Mouse (Mus musculus) heart, embryonic 11.5 days (tissue): ENCODE measurements around the gene Klhl10. TPM values are rescaled to one million over a fixed set of nuclear protein-coding genes. Genes with fewer than 3 reads are reported as not detected.
A peak's percentile ranks its signal among the peaks of the same experiment; 100 is the strongest.

ENCODE experiments used
- ATAC-seq: fragments of 200-750 bp; cut with Nextera tagmentation; replicated peaks from 2 replicates; pipeline ENCODE4 v1.8.0; 2017; ENCODE audit warnings: moderate library complexity; ENCODE audit not compliant: insufficient number of reproducible peaks, low FRiP score, low TSS enrichment
- H3K27ac ChIP-seq: fragments of 300-500 bp; sonication (generic); 2 replicates; pipeline ENCODE4 v1.5.1; 2014; ENCODE audit warnings: mild to moderate bottlenecking, low read depth, low read length
- H3K27me3 ChIP-seq: fragments of 300-500 bp; sonication (generic); 2 replicates; pipeline ENCODE4 v1.6.1; 2014; ENCODE audit warnings: mild to moderate bottlenecking, low read length, mixed read lengths; ENCODE audit not compliant: control insufficient read depth, insufficient read depth
- H3K36me3 ChIP-seq: fragments of 300-500 bp; sonication (generic); 2 replicates; pipeline ENCODE4 v1.6.1; 2014; ENCODE audit warnings: mild to moderate bottlenecking, low read length, moderate library complexity, mixed read lengths; ENCODE audit not compliant: control insufficient read depth, insufficient read depth
- H3K4me1 ChIP-seq: fragments of 300-500 bp; sonication (generic); 2 replicates; pipeline ENCODE4 v1.6.1; 2014; ENCODE audit warnings: low read length; ENCODE audit not compliant: control insufficient read depth, insufficient read depth
- H3K4me2 ChIP-seq: fragments of 300-500 bp; sonication (generic); 2 replicates; pipeline ENCODE4 v1.6.1; 2014; ENCODE audit warnings: mild to moderate bottlenecking, moderate library complexity
- H3K4me3 ChIP-seq: fragments of 300-500 bp; sonication (generic); 2 replicates; pipeline ENCODE4 v1.5.1; 2014; ENCODE audit warnings: low read depth, low read length
- H3K9ac ChIP-seq: fragments of 300-500 bp; sonication (generic); 2 replicates; pipeline ENCODE4 v1.6.1; 2014; ENCODE audit warnings: mild to moderate bottlenecking, low read depth, low read length, moderate library complexity
- H3K9me3 ChIP-seq: fragments of 300-500 bp; sonication (generic); replicated peaks from 2 replicates; pipeline ENCODE4 v1.6.1; 2016; ENCODE audit warnings: low read length; ENCODE audit not compliant: control insufficient read depth
- WGBS: fragments of 180-500 bp; shearing (Covaris S2); extraction: QIAGEN DNeasy Blood & Tissue Kit; methylation state at CpG from one replicate; pipeline ENCODE4 v1.1.7; 2014; ENCODE audit not compliant: insufficient replicate concordance; 5-methylcytosine and 5-hydroxymethylcytosine counted together
- polyA plus RNA-seq: library from polyadenylated mRNA; unstranded; fragments of >200 nt; fragmentation: Nextera tagmentation; extraction: Ambion mirVana; gene quantifications from 2 replicates; pipeline ENCODE4 v1.2.1, GENCODE M21; 2014

Gene Klhl10
- polyA plus RNA-seq, 1 experiment from 2014 or later = 0.83 TPM

DNA sequence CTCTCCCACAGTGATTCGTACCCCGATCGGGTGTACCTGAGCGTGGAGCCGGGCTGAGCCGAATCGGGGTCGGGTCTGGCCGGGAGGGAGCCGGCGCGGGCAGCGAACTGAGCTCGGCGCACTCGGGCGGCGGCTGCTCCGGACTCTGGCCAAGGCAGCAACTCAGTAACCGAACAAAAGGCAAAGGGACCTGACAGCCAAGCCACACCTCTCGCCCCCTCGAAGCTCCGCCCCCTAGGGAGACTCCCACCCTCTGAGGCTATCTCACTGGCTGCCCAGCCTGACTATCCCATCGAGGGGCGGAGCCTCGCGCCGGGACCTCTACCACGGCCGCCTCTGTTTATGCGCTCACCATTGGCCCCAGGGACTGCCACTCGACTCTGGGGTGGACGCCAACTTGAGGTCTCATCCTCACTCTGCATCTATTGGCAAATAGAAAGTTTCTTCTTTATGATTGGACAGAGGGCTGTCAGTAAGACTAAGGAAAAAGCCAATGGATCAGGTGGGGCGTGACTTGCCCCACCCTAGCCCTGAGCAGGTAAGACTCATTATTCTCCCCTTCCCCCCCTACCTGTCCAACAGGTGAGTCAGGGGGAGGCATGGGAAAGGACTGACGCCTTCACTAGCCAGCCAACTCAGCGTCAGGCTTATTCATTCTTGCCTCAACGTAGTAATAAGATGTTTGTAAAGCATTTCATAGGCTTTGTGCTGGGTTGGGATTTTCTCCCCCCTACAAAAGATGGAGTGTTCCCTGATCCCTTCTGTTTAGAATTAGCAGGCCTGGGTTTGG, 43.9 kb upstream of the Klhl10 start, which contains the start of gene Jup:
Gene Jup (minus strand): TSS at position 164 of the 790 bp plus-strand sequence.
- peak within 1 kb of the TSS; percentile 81 for H3K4me2 ChIP-seq
- peak within 1 kb of the TSS; percentile 73 for H3K4me3 ChIP-seq
- H3K27ac ChIP-seq = peak within 1 kb of the TSS; percentile 84
- peaks cover 55% of the 10 kb centered on the region for H3K4me1 ChIP-seq
- no peaks in the 10 kb centered on the region for H3K9me3 ChIP-seq
- no peaks in the 10 kb centered on the region for H3K27me3 ChIP-seq
- H3K9ac ChIP-seq = peak within 1 kb of the TSS; percentile 82
- no peaks in the 10 kb centered on the region for H3K36me3 ChIP-seq
- peak; percentile 94 for ATAC-seq
- under 1% methylated on average over 37 of the region's 37 CpGs for WGBS

DNA sequence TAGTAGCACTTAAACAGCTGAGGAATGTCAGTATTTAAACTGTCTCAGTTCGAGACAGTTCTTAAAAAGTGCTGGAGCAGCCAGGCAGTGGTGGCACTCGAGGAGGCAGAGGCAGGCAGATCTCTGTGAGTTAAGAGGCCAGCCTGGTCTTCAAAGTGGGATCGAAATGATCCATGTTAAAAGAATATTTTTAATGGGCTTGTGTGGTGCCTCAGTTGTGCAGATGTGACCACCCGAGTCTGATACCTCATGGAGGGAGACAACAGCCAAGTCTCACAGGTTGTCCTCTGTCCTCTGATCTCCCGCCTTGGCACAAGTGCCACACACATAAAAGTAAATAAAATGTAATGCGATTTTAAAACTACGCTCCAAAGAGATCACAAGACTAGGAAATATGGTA, 43.2 kb upstream of the Klhl10 start:
- Histone ChIP-seq H3K4me2 (peak overlapping the region; percentile 81), H3K27ac (no peak overlapping the region), H3K9ac (no peak overlapping the region), H3K4me1 (peaks cover 56% of the 10 kb centered on the region), H3K36me3 (no peaks in the 10 kb centered on the region), H3K27me3 (no peaks in the 10 kb centered on the region), H3K9me3 (no peaks in the 10 kb centered on the region), H3K4me3 (no peak overlapping the region)
- ATAC-seq = no peak
- 90% methylated on average over 7 of the region's 7 CpGs for WGBS

DNA sequence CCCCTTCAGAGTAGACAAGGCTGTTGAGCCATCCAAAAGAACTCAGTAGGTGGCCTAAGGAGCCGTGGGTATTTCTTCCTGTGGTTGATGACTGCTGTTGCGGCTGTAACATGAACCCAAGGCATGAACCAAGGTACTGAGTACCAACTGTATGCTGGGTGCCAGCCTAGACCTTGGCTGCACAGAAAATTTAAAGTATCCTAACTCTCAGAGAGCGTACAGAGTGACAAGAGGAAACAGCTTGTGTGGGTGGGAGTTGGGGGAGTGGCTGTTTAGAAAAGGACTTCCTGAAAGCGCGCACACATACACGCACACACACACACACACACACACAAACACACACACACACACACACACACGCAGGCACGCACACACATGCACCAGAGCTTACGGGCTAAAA, 42.4 kb upstream of the Klhl10 start:
- peaks cover 55% of the 10 kb centered on the region for H3K4me1 ChIP-seq
- H3K9me3 ChIP-seq = no peaks in the 10 kb centered on the region
- 71% methylated on average over 9 of the region's 9 CpGs for whole genome bisulfite sequencing
- no peak overlapping the region for H3K4me3 ChIP-seq
- no peaks in the 10 kb centered on the region for H3K36me3 ChIP-seq
- no peak overlapping the region for H3K4me2 ChIP-seq
- H3K27me3 ChIP-seq = no peaks in the 10 kb centered on the region
- H3K27ac ChIP-seq = no peak overlapping the region
- no peak for ATAC-seq
- H3K9ac ChIP-seq = no peak overlapping the region

DNA sequence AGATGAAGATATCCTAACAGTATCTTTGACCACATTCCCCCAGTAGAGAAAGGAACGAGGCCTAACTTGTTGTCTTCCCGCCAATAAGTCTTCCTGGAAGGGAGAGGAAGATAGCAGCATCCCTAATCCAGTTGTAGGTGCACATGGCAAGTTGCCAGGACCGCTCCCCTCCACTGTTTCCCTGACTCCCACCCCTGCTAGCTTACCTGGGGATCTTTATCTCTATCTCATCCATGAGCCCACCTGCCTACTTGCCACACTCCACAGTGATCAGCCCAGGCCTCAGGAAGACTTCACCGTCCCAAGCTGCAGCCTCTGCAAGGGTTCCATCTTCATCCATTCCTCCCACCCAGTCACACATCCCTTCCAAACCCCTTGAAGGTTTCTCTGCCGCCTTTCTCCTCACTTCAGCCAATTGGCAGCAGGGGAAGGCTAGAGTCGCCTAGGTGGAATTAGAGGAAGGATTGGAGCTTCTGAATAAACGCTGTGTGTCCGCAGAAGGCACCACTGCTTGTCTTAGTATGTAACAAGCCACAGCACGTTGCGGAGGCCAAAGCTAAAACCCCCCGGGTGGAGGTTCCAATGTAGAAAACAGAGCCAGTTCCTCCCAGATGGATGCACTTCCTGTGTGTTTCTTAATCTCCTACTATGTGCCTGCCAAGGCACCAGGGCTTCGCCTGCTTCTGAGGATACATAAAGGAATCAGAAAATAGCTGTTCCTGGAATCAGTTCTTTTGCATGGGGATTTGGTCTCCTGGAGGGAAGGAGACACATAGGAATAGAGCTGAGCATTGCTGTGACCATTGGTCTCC, 41.8 kb upstream of the Klhl10 start:
- Histone ChIP-seq H3K27me3 (no peaks in the 10 kb centered on the region), H3K4me1 (peaks cover 52% of the 10 kb centered on the region), H3K4me2 (no peak overlapping the region), H3K9ac (no peak overlapping the region), H3K9me3 (no peaks in the 10 kb centered on the region), H3K36me3 (no peaks in the 10 kb centered on the region), H3K4me3 (no peak overlapping the region), H3K27ac (peak overlapping the region; percentile 95)
- 81% methylated on average over 12 of the region's 12 CpGs for WGBS
- no peak for ATAC-seq

DNA sequence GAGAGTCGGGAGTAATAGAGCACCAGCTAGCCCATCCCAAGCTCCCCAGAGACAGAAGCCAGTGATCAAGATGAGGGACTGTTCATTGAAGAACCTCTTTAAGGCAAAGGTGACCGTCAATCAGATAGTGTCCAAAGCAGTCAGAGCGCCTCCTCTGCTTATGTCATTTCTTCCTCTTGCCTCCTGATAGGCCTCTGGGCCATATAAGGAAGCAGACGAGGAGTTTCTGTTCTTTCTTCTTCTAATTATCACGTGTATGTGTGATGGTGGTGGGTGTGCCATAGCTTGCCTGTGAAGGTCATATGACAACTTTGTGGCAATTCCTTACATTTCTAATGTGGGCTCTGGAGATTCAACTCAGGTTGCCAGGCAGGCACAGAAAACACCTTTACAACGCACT, 40.9 kb upstream of the Klhl10 start:
- Histone ChIP-seq H3K4me2 (no peak overlapping the region), H3K9me3 (no peaks in the 10 kb centered on the region), H3K36me3 (no peaks in the 10 kb centered on the region), H3K4me1 (peaks cover 42% of the 10 kb centered on the region), H3K4me3 (no peak overlapping the region), H3K27me3 (no peaks in the 10 kb centered on the region), H3K27ac (peak overlapping the region; percentile 95), H3K9ac (no peak overlapping the region)
- ATAC-seq = no peak
- WGBS = 47% methylated on average over 6 of the region's 6 CpGs

DNA sequence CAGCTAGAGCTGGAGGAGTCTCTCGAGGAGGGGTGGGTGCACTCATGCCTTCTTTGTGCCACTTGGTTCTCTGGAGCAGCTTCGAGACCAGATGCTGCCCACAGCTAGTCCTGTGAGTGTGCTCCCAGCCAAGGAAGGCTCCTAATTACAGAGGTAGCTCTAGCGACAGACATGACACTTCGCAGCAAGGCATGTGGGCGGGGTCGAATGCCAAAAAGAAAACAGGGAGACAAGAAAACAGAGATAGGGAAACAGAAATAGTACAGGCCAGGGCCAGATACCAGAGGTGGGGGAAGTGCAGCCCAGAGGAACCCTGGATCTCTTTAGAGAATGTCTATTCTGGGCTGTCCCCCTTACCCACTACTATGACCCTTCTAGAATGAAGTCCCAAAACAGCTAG, 39.5 kb upstream of the Klhl10 start:
- no peaks in the 10 kb centered on the region for H3K27me3 ChIP-seq
- H3K9me3 ChIP-seq = no peaks in the 10 kb centered on the region
- peak overlapping the region; percentile 8; the same call in 1 of the 2 replicates for H3K4me3 ChIP-seq
- H3K27ac ChIP-seq = peak overlapping the region; percentile 95
- H3K4me1 ChIP-seq = peaks cover 38% of the 10 kb centered on the region
- no peaks in the 10 kb centered on the region for H3K36me3 ChIP-seq
- 1% methylated on average over 6 of the region's 6 CpGs for WGBS
- peak overlapping the region; percentile 57 for H3K4me2 ChIP-seq
- peak overlapping the region; percentile 64; the same call in 1 of the 2 replicates for H3K9ac ChIP-seq
- ATAC-seq = 0 out of 2 replicates have a peak, but pooled peaks have one; percentile 16

DNA sequence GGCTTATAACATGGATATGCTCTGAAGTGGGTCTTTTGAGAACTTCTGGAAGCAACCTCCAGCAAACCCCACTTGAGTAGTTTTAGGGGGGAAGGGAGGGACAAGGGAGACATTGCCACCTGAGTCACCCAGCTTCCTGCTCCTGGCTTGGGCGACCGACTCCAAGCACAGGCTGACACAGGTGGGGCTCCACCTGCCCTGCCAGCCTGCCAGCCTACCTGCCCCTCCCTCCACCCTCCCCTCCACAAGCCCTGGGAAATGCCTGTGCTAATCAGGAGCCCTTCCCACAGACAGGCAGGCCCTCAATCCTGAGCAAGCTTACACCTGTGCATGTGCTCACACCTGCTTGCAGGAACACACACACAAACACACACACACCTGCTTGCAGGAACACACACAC, 39.0 kb upstream of the Klhl10 start:
- H3K27ac ChIP-seq = peak overlapping the region; percentile 95
- ATAC-seq = no peak
- no peaks in the 10 kb centered on the region for H3K27me3 ChIP-seq
- 29% methylated on average over 2 of the region's 2 CpGs for WGBS
- 0 out of 2 replicates have a peak overlapping the region, but pooled peaks have one; percentile 8 for H3K4me3 ChIP-seq
- peak overlapping the region; percentile 44; the same call in 1 of the 2 replicates for H3K9ac ChIP-seq
- no peaks in the 10 kb centered on the region for H3K9me3 ChIP-seq
- no peaks in the 10 kb centered on the region for H3K36me3 ChIP-seq
- peaks cover 38% of the 10 kb centered on the region for H3K4me1 ChIP-seq
- H3K4me2 ChIP-seq = peak overlapping the region; percentile 57

DNA sequence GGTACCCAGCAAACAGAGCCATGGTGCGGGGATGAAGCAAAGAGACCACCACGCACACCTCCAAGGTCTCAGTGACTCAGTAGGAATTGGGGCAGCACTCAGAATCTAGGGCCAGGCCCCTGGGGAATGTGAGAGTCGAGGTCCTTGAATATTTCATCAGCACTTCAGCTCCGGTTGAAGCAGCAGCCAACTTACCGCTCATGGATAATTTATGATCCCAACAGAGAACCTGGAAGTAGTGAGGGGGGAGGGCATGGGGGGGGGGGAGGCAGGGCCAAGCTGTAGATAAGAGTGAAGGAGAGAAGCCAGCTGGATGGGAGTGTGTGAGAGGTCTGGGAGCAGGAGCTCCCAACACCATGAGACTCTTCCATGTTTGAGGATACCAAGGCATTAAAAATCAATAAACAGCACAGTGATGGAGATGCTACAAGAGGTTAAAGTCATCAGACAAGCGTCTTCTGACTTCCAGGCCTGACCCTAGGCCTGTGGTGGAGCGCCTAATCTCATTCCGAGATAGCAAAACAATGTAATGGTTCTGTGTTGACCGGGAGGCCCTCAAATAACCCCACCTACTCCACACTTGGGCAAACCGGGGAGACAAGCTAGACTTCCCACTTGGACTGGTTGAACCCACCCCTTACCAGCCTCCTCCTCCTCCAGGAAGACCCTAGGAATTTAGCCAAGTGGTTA, 38.1 kb upstream of the Klhl10 start:
- peak overlapping the region; percentile 57 for H3K4me2 ChIP-seq
- 23% methylated on average over 10 of the region's 10 CpGs for WGBS
- ATAC-seq = no peak

More for the DNA sequence above, 38.1 kb upstream of the Klhl10 start:
- Histone ChIP-seq H3K9ac (no peak overlapping the region), H3K9me3 (no peaks in the 10 kb centered on the region), H3K4me3 (no peak overlapping the region), H3K27me3 (no peaks in the 10 kb centered on the region), H3K27ac (peak overlapping the region; percentile 95), H3K36me3 (no peaks in the 10 kb centered on the region; the same call in 1 of the 2 replicates), H3K4me1 (peaks cover 38% of the 10 kb centered on the region)
